Mouse (Mus musculus) C2C12 (cell line): ENCODE data around the gene Gm5136. TPM values are rescaled to one million over a fixed set of nuclear protein-coding genes. Genes with fewer than 3 reads are reported as not detected.

Source experiments
- H3K27me3 ChIP-seq: one replicate; pipeline ENCODE4 v1.6.1; 2011; ENCODE audit not compliant: control insufficient read depth, insufficient read depth, insufficient read length
- H3K36me3 ChIP-seq: one replicate; pipeline ENCODE4 v1.6.1; 2011; ENCODE audit not compliant: control insufficient read depth, insufficient read depth
- H3K4me3 ChIP-seq: one replicate; pipeline ENCODE4 v1.5.1; 2011; ENCODE audit warnings: mild to moderate bottlenecking, control low read depth; ENCODE audit not compliant: poor library complexity, insufficient read depth, severe bottlenecking
- H3K79me2 ChIP-seq: one replicate; pipeline ENCODE4 v1.6.1; 2011; ENCODE audit not compliant: control insufficient read depth, insufficient read depth
- H3K79me3 ChIP-seq: one replicate; pipeline ENCODE4 v1.6.1; 2011; ENCODE audit warnings: low read depth, control low read depth
- H3ac ChIP-seq: one replicate; pipeline ENCODE3; 2011; ENCODE audit warnings: low read depth; ENCODE audit not compliant: control insufficient read depth, insufficient read length
- CEBPB ChIP-seq: IDR thresholded peaks from one replicate; pipeline ENCODE4 v1.6.1; 2011; ENCODE audit warnings: low read depth, mild to moderate bottlenecking, control low read depth, moderate library complexity
- CTCF ChIP-seq: IDR thresholded peaks from one replicate; pipeline ENCODE4 v1.5.1; 2011; ENCODE audit not compliant: control insufficient read depth, insufficient read depth, insufficient read length
- FOSL1 ChIP-seq: IDR thresholded peaks from one replicate; pipeline ENCODE4 v1.8.0; 2011; ENCODE audit warnings: mild to moderate bottlenecking, low read length; ENCODE audit not compliant: poor library complexity, insufficient read depth, severe bottlenecking
- MAX ChIP-seq: IDR thresholded peaks from one replicate; pipeline ENCODE4 v1.6.1; 2011; ENCODE audit warnings: mild to moderate bottlenecking, control low read depth
- MYOD1 ChIP-seq: IDR thresholded peaks from one replicate; pipeline ENCODE4 v1.6.1; 2011; ENCODE audit warnings: low read depth; ENCODE audit not compliant: control insufficient read depth, insufficient read length
- MYOG ChIP-seq: IDR thresholded peaks from one replicate; pipeline ENCODE4 v1.6.1; 2011; ENCODE audit not compliant: control insufficient read depth, insufficient read length; ENCODE audit errors: extremely low read depth
- USF1 ChIP-seq: IDR thresholded peaks from one replicate; pipeline ENCODE4 v1.6.1; 2011; ENCODE audit warnings: low read depth, mild to moderate bottlenecking, control low read depth, moderate library complexity
- polyA plus RNA-seq: library from polyadenylated mRNA; unstranded; fragments of >200 nt; fragmentation: generic; extraction: Trizol; gene quantifications from one replicate; pipeline ENCODE4 v1.2.1, GENCODE M21; 2012; ENCODE audit warnings: missing spikeins

The Gm5136 gene
- polyA plus RNA-seq, 1 experiment, result not detected

DNA sequence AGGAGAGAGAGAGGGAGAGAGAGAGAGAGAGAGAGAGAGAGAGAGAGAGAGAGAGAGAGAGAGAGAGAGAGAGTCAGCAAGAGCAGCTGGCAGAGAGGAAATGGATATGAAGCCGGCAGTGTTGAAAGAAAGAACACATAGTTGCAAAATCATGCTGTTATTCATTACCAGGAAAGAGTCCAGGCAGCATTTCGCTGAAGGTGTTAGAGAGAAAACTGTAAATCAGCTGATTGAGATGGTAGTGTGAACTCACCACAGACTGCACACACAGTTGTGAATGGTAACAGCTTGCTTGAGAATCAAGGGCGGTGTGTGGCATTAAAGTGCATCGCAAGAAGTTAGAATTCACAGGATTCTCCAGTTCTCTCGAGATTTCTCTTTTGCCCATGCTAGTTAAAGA lies 10.6 kb upstream of the Gm5136 start:
- no peaks in the 10 kb centered on the region for H3K27me3 ChIP-seq
- TF ChIP-seq CEBPB (no peak), USF1 (no peak), MYOG (no peak), FOSL1 (no peak), MYOD1 (no peak)

DNA sequence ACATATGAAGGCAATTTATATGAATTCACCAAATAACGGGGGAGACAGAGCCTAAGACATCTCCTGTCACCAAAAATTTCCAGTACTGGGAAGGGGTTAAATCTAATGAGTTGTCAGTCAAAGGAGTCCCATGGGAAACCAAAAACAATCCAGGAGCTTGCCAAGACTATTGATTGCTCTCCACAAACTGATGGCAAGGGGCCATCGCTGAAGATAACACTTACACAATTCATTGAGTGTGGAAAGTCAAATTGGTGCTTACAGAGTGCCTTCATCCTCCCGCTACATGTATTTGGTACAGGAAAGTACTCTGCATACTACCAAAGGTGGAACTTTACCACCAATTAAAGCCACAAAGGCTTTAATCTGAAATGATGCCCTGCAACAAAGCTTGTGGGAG lies 5.7 kb upstream of the Gm5136 start:
- no peak overlapping the region for H3K4me3 ChIP-seq
- H3K27me3 ChIP-seq, result no peaks in the 10 kb centered on the region
- no peaks in the 10 kb centered on the region for H3K79me2 ChIP-seq
- no peaks in the 10 kb centered on the region for H3K36me3 ChIP-seq
- no peaks in the 10 kb centered on the region for H3K79me3 ChIP-seq
- TF ChIP-seq MAX (no peak), MYOG (no peak), MYOD1 (no peak), CTCF (no peak), FOSL1 (no peak), CEBPB (no peak), USF1 (no peak)
- H3ac ChIP-seq, result no peak overlapping the region

More for the DNA sequence above, 10.6 kb upstream of the Gm5136 start:
- no peak overlapping the region for H3K4me3 ChIP-seq
- H3K79me2 ChIP-seq, result no peaks in the 10 kb centered on the region
- H3K36me3 ChIP-seq, result no peaks in the 10 kb centered on the region
- no peaks in the 10 kb centered on the region for H3K79me3 ChIP-seq
- H3ac ChIP-seq, result no peak overlapping the region

DNA sequence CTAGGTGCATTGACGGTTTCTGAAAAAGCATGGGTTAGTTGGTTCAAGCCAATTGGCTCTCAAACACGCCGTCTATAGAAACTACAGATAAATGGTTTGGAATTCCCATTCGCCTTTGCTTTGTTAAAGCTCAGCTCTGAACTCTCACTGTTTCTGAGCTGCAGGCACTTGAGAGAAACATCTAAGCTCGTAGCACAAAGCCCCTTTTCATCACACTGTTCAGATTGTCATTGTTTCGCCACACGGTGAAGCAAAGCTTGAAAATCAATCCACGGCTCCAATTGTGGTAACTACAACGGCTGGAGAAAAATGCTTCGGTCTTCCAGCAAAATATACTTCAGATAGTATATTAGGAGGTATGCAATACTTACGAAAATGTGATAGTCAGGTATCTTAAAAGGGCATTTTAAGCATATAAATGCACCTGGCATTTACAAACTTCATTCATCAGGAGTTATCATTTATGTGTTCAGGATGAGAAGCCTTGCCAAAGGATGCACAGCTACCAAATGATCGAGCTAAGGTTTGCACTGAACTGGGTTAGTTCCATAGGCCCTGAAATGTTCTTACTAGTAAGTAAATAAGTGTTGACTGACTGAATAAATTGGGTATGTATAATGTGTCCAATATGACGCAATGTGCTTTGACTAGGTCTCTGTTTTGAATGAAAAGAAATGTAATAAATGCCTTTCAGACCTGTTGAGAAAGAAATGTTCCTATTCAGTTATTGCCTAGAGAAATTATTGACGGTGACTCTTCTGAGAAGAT lies 1.6 kb upstream of the Gm5136 start:
- H3ac ChIP-seq, result no peak overlapping the region

DNA sequence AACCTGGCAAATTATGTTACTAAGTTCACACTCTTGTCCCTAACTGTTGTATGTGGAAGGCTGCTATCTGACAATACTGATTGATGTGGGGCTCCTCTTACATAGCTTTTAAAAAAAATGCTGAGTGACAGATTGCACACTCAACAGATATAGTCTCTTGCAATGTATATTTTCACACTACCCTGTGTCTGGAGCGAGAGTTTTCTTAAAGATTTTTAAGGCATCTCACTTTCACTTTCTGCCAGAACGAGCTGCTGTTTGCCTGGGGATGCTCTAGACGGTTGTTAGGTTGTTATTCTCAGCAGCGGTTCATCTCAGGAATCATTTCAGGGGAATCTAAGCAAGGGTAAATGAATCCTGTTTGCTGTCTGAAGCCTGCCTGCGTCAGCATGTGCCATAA lies 2.9 kb downstream of the Gm5136 start:
- no peaks in the 10 kb centered on the region for H3K79me2 ChIP-seq
- H3K4me3 ChIP-seq, result no peak overlapping the region
- no peaks in the 10 kb centered on the region for H3K27me3 ChIP-seq
- TF ChIP-seq MYOG (no peak), CEBPB (no peak), CTCF (no peak), USF1 (no peak), FOSL1 (no peak), MYOD1 (no peak), MAX (no peak)
- H3K36me3 ChIP-seq, result no peaks in the 10 kb centered on the region
- H3K79me3 ChIP-seq, result no peaks in the 10 kb centered on the region
- no peak overlapping the region for H3ac ChIP-seq

More for the DNA sequence above, 1.6 kb upstream of the Gm5136 start:
- no peaks in the 10 kb centered on the region for H3K27me3 ChIP-seq
- H3K4me3 ChIP-seq, result no peak overlapping the region
- H3K79me2 ChIP-seq, result no peaks in the 10 kb centered on the region
- no peak for TF ChIP-seq USF1
- TF ChIP-seq CEBPB, result no peak
- no peak for TF ChIP-seq FOSL1
- no peak for TF ChIP-seq CTCF
- TF ChIP-seq MAX, result no peak
- no peak for TF ChIP-seq MYOD1
- no peak for TF ChIP-seq MYOG
- H3K79me3 ChIP-seq, result no peaks in the 10 kb centered on the region
- no peaks in the 10 kb centered on the region for H3K36me3 ChIP-seq

DNA sequence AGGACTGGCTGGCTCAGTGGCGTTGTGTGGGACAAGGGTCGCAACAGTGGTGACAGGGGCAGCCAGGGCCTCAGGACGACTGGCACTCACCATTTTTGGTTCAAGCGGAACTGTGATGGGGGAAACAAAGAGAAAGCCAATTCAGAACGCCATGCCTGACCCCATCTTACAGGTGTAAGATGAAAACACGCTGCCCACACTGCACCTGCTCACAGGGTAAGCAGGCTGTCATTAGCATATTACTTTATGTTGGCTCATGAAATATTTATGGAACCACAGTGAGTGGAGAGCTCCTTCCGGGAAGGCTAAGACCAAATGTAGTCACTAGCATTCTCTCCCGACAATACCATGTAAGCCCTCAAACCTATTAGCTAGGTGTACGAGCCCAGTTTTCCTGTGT lies 9.0 kb downstream of the Gm5136 start:
- H3K4me3 ChIP-seq, result no peak overlapping the region
- no peak overlapping the region for H3ac ChIP-seq
- H3K79me3 ChIP-seq, result no peaks in the 10 kb centered on the region
- H3K36me3 ChIP-seq, result no peaks in the 10 kb centered on the region
- no peak for TF ChIP-seq FOSL1
- no peaks in the 10 kb centered on the region for H3K27me3 ChIP-seq
- no peaks in the 10 kb centered on the region for H3K79me2 ChIP-seq

DNA sequence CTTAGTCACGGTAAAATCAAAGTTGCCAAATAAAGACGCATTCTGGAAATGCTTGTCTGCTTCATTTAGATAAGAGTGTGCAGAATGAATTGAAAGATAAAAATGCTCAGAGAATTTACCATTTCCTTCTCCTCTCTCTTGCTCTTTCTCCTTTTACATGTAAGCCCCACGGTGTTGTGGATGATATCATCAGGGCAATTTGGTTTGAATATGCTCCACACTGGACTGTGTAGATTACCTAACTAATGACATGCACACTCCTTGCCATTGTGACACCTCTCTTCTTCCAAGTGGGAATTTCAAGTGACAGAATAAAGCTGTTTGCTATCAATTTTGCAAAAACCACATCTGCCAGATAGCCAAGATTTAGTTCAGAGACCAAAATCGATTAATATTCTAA lies 13.3 kb downstream of the Gm5136 start:
- no peaks in the 10 kb centered on the region for H3K27me3 ChIP-seq
- no peaks in the 10 kb centered on the region for H3K36me3 ChIP-seq
- no peaks in the 10 kb centered on the region for H3K79me2 ChIP-seq
- no peak overlapping the region for H3K4me3 ChIP-seq
- TF ChIP-seq CEBPB (no peak), USF1 (no peak), CTCF (no peak), FOSL1 (no peak), MYOD1 (no peak)
- no peaks in the 10 kb centered on the region for H3K79me3 ChIP-seq
- H3ac ChIP-seq, result no peak overlapping the region
